Mouse (Mus musculus) adrenal gland, postnatal 10 days (tissue): ENCODE results near the gene Coro2b. TPM values are rescaled to one million over a fixed set of nuclear protein-coding genes. Genes with fewer than 3 reads are reported as not detected.
A peak's percentile ranks its signal among the peaks of the same experiment; 100 is the strongest.
"Not testable (repeated sequence)": the region's sequence is repeated elsewhere in the genome, so short reads cannot be mapped to it uniquely, and the experiment has no call there.

Experiments
- DNase-seq: peaks from one replicate; pipeline ENCODE4 v3.0.0; 2021; ENCODE audit warnings: mixed read lengths
- total RNA-seq, 2 experiments: library from RNA; stranded (reverse); gene quantifications; 2 replicates each; pipeline ENCODE4 v1.2.3; 2021

Coro2b gene
- total RNA-seq, 2 experiments from 2014 or later, result 18.1 to 22.3 TPM

DNA sequence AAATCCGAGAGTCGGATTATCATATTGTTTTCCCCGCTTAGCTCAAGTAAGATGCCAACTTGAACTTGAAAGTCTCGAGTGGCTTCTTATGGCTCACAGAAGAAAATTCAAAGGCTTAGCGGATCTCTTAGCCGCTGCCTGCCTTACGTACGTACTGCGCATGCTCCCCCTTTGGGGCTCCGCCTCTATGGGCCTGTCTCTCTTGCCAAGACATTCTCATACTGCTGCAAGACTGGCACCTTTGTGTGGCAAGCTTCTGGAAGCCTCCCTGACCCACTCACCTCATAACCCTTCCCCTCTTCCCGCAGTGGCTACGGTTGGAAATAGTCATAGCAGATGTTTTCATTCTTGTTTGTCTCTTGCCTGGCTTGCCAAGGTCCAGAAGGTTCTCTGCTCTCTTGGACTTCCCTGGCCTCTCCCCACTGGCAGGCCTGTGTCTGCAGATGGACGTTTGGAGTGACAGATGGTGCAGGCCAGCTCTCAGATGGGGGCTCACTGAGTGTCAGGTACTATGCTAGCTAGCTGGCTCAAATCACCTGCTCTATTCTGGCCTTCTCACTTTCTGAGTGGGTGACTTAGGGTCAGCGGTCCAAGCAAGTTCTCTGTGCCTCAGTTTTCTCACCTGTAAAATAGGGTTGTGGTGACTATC, 65.2 kb downstream of the Coro2b start:
- DNase-seq, result peak; percentile 59

DNA sequence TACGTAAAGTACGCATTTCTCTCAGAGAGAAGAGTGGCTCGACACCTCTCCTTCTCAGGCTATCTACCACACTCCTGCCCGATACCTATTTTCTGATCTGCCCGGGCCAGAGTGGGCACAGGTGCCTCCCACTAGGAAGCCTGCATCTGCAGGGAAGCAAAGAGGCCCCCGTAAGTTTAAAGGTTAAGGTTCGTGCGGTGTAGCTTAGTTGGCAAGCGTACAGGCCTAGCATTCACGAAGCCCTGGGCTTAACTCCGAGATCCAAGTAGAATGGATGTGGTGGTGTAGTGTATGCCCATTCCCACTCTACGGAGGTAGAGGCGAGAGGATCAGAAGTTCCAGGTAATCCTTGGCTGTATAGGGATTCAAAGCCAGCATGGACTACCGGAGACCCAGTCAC, 65.8 kb downstream of the Coro2b start:
- DNase-seq, result no peak

DNA sequence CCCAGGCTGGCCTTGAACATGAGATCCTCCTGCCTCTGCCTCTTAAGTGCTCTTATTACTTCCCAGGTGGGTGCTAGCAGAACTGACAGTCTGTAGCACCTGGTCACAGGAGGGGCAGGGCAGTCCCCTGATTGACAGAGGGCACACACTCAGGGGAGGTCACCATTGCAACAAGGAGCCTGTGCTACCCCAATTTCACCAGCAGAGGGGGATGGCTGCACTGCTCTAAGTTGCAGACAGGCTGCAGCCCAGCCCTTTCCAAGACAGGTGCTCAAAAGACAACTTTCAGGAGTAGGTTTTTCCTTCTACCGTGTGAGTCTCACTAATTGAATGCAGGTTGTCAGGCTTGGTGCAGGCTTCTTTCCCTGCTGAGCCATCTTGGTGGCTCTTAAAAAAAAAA, 66.4 kb downstream of the Coro2b start:
- DNase-seq, result peak; percentile 88

DNA sequence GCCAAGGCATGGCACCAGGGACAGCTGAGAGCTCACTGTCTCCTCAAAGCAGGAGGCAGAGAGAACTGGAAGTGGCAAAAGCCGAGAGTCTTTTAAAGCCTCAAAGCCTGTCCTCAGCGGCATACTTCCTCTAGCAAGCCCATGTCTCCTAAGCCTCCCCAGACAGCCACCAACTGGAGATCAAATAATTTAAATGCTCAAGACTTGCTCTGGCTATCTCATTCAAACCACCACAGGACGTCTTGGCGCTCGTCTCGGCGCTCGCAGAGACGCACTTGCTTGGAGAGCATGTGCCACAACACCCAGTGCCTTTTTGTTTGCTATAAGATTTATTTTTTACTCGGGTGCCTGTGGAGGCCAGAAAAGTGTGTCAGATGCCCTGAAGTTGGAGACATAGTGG, 67.1 kb downstream of the Coro2b start:
- no peak for DNase-seq

DNA sequence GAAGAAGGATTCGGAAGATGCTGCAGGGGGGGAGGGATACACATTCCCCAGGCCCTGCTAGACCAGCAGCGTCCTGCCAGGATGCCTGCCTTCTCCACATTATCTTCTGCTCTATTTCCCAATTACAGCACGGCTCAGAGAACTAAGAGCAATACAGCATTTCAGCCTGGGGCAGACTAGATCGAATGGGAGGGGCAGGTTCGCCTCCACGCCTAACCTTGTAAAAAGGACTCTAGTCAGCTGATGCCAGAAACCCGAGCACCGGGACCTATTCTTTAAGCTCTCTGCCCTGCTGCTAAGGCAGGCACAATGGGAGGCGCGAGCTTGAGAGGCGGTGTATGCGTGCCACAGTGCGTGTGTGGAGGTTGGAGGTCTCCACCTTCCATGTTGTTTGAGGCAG, 67.7 kb downstream of the Coro2b start:
- DNase-seq, result no peak

DNA sequence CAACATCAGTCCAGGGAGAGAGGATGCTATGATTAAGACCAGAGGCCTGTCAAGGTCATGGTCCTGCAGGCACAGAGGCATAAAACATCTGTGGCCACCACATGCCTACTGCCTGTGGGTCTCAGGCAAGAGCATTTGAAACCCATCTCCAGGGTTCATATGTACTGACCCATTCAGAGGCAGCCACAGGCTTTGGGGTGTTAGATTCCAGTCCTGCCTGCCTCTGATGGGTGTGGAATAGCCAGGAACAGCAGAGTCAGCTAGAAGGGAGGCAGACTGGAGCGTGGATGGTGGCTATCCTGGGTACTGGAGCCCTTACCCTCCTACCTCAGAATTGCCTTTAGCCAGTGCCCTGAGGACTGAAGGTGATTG, 69.4 kb downstream of the Coro2b start:
- DNase-seq, result no peak

DNA sequence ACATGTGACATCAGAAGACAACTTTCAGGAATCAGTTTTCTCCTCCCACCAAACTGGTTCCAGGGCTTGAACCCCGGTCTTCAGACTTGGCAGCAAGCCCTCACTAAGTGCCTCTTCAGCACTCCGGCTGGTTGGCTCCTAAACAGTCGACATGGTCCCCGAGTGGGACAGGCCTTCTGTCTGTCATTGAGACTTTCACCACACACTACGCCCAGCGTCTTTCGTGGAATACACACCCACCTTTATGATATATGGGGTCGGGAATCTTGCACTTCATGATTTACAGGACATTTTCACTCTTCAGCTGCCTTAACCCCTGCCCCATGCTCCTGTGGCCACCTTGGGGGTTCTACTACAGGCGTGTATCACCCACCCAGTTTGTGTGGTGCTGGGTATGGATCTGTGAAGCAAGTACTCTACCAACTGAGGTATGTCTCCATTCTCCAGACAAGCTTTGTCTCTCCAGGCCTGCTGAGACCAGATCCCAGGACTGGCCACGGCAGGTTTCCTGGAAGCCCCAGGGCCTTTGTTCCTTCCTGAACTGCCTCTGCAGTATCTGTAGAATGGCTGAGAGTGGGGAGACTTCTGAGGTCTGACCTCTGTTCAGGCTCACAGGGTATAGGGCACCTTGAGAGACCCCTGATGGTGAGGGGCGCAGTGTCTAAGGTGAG, 70.0 kb downstream of the Coro2b start:
- no peak for DNase-seq

DNA sequence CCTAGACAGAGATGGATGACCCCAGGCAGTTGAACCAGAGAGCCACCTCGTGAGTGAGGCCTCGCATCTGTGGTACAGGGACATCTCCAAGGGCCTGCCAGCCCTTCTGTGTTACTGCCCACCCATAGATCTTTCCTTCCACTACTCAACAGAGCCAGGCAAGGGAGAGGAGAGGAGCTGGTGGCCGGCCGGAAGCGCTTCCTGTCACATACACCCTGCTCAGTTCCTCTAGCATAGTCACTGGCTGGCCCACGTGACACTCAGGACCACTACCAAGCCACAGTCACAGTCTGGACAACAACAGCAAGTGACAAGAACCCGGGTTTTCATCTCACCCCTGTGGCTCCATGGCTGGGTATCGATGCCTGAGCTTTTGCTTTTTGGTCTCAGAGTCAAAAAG, 70.8 kb downstream of the Coro2b start:
- no peak for DNase-seq

DNA sequence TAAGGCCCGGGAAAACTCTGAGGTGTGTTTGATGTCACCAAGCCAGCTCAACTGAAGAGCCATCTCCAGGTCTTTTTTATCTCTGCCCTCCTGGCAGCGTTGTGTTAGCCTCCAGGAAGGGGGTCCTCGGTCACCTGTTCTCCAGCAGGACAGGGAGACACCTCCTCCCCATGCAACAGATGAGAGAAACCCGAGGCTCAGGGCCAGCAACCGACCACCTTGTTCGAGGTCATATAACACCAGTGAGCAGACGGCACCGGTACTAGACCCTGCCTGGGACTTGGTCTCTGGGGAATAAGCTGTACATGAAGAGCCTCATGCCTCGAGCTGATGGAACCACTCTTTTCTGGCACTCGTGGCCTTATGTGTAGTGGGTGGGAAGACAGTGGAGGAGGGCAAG, 72.1 kb downstream of the Coro2b start:
- no peak for DNase-seq

DNA sequence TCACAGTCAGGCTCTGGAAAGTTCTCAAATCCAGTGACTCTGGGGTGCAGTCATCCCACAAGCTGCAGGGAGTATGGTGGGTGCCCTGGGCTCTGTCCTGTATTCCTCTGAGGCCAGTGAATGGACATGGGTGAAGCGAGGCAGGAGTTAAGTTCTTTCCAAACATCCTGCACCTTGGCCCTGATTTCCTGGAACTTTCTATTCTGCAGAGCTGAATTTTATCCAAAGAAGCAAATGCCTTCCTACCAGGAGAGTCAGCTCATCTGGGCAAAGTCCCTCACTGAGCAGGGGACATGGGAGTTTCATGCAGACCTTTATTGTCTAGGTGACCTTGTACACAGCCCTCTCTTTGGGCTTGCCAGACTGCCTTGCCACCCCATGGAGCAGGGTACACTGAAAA, 75.1 kb downstream of the Coro2b start:
- no peak for DNase-seq

DNA sequence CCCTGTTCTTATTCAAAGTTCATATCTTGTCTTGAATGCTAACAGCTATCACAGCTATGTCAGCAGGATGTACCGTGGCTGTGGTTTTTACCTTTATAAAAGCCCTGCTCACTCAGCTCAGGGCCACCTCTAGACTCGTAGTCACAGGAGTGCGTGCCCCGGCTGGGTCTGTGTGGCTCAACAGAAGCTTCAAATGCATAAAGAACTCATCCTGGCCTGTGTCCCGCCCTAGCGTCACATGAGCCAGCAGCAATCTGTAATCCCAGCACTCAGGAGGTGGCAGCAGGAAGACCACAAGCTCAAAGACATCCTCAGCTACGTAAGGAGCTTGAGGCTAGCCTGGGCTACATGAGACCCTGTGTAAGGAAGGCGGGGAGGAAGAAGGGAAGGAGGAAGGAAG, 75.7 kb downstream of the Coro2b start:
- DNase-seq, result no peak

DNA sequence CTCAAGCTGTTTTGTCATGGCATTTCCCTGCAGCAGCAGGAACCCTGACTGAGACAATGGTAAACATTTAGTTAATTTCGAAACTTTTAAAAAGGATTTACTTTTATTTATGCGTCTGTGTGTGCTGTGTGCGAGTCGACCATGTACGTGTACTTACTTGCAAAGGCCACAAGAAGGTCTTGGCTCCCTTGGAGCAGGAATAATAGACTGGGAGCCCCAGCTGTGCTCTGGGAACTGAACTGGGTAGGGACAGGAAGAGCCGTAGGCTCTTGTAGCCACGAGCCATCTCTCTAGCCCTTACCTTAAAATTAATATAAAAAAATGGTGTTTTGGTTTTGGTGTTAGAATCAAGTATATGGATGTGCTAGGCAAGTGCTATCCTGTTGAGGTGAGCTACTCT, 76.8 kb downstream of the Coro2b start:
- no peak for DNase-seq

DNA sequence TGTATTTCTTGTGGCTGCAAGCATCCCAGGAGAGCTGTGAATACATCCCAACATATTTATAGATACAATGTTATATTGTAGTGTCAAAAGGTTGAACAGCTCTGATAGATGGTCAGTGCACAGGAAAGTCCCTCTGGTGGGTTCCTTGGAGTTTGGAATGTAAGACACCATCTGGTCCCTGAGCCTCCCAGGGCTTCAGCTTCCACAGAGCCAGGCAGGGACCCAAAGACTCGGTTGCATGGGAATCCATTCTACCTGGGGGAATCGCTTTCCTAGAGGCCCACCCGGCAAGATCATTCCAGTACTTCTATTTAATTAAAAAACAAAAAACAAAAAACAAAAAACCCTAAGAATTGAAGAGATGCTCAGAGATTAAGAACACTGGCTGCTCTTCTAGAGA, 78.4 kb downstream of the Coro2b start:
- no peak for DNase-seq

DNA sequence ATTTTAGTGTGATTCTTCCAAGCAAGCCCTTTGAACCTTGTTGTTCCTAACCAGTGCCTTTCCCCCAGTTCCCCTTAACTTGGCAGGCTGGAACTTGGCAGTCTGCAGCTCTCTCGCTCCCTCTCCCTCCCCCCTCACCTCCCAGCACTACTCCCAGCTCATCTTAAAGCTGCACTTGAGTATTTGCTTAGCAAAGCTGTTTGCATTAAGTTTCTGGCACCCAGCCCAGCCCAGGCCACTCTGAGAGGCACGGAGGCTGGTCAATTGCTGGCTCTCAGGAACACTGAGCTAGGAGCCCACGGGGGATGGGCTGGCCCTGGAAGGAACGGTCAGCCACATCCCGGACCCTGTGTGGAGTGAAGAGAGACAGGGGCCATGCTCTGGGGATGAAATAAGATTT, 80.8 kb downstream of the Coro2b start:
- peak; percentile 77 for DNase-seq

DNA sequence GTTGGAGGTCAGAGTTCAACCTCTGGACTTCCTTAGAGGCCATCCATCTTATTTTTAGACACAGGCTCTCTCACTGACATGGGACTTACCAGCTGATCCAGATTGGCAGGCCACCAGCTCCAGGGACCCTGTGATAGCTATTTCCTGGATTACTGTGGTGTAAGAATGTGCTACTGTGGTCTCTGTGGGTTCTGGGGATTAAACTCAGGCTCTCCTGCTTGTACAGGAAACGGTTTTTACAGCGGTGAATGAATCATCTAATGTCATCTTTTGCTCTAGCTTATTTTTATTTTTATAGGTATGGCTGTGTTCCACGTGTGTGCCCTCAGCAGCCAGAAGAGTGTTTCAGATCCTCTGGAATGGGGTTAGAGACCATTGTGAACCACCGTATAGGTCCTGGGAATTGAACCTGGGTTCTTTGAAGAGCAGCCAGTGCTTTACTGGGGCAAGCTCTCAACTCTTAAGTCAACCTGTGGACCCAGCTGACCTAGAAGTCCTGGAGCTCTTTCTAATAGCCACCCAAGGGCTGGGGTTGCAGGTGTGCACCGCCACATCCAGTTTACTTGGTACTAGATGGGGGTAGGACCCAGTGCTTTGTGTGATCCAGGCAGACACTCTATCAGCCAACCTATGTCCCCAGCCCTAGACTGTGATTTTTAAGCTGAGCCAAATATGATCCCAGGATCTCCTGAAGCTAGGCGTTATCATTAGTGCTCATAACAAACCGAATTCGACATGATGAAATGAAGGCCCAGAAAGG, 81.5 kb downstream of the Coro2b start:
- no peak for DNase-seq

DNA sequence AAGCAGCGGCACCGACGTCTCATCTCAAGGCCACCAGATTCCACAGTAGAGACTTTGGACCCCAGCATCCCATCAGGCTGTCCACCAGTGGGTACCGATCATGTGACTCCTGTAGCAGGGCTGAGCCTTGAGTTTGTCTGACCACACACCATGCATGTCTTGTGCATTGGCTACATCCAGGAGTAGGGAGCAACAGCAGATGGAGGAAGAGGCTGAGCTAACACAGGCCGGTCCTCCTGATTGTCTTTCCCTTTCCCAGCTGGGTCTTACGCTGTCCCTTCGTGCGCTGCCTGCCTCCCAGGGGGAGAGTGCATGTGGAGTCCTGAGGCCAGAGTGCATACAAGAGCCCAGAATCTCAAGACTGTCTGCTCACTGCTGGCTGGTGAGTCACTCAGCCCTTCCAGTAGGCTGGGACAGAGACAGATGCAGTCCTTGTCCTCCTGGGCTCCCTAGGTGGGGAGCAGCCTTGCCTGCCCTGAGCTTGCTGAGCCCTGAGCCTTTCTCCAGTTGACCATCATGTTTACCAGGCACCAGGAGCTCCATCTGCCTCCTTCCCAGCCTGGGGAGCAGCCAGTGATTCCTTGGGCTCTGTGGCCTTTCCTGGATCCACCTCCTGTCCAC, 84.4 kb downstream of the Coro2b start:
- DNase-seq, result no peak

DNA sequence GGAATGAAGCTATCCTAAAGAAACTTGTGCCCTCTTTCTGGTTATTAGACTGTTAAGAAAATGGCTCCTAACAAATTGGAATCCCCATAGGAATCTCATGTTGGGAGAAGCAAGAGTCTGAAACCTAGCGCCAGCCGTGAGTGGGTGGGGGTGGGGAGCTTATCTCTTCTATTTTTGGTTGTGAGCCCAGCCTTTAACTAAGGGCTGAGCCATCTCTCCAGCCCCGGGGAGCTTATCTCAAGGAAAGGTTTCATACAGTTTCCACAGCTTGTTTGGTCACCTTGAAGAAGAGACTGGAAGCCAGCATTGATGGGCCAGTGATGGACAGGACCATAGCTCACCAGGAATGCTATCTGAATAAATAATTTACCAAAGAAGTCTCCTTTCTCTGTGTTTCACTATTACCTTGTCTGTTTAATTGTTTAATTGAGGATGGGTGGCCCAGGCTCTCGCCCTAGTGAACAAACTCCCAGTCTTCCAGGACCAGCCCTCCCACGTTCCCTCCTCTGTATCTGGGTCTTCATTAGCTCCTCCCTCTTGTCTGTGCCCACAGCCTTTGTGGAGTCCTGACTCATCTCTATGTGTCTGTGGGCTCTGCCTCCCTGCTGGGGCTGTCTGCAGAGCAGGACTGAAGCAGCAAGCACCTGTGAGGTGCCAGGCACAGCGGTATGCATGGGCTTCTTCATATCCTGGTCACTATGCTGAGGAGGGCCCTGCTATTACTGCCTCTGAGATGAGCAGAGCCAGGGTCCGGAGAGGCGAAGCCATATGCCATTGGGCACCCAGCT, 85.1 kb downstream of the Coro2b start:
- DNase-seq, result no peak

DNA sequence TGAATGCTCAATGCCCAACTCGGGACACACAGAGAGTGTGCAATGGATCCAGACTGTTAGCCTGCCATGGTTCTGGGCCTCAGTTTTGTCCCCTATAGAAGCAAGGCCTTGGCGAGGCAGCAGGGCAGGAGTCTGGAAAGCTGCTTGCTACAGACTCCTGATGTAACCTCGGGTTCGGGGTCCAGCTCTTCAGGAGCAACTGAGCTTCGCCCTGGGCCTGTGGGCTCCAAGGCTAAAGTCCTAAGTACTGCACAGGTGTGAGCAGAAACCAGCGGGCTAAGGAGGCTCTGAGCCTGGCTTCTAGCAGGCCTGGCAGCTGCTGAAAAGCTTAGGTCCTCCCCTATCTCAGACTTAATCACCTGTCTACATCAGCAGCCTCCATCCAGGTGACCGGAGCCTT, 86.0 kb downstream of the Coro2b start:
- no peak for DNase-seq

DNA sequence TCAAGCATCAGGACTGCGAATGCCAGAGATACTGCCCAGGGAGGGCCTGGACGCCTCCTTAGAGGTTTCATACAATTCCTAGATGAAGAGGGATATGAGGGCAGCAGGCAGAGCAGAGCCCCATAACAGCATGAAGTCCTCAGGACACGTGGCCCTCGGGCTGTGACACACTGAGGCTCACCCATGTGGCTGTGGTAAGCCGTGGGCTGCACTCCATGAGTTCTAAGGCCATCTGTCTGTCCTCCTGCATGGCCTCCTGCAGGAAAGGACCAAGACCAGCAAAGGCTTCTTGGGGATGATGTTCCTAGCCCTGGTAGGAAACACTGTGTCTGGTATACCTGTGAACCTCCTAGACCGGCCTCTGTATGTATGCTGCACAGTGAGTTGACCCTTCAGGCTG, 86.5 kb downstream of the Coro2b start:
- no peak for DNase-seq

DNA sequence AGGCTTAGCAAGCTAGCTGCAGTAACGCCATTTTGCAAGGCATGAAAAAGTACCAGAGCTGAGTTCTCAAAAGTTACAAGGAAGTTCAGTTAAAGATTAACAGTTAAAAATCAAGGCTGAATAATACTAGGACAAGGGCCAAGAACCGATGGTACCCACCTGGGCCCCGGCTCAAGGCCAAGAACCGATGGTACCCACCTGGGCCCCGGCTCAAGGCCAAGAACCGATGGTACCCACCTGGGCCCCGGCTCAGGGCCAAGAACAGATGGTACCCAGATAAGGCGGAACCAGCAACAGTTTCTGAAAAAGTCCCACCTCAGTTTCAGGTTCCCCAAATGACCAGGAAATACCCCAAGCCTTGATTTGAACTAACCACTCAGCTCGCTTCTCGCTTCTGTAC, 89.5 kb downstream of the Coro2b start:
- DNase-seq, result not testable (repeated sequence)

DNA sequence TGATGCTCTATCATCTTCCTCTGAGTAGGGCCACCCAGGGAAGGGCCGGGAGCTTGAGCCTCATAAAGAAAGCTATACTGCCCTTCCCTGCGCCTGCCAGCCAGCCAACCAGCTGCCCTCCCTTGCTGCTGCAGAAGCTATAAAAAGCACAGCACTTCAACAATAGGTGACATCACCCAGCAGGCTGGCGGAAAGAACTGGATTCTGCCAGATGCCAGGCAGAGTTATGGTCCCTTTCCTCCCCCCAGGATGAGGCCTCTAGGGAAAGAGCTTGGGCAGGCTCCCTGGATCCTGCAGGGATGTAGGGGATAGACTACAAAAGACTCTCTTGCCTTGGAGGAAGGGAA, 98.1 kb downstream of the Coro2b start:
- peak; percentile 51 for DNase-seq

DNA sequence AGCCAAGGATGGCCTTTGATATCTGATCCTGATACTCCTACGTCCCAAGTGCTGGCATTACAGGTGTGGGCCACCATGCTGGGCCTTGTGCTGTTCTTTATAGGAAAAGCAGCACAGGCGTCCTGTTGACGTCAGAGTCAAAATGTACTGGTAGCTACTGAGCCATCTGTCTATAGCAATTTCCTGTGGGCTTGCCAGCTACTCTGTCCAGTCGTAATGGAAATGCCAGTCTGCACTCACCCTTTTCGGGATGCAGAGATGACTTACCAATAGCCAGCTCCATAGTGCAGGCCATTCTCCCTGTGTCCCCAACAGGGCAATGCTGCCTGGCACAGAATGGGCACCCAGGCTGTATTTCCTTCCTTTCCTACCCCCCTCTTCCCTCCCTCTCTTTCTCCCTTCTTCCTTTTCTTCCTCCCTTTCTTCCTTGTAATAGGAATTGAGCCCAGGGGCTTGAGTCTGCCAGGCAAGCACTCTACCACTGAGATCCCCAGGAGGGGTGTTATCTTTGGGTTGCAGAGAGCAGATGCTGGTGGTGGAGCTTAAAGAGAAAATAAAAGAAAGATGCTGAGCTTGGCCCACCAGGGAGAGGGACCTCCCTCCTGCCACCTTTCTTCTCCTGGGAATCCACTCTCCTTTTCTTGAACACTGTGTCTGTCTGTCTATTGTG, 98.6 kb downstream of the Coro2b start:
- no peak for DNase-seq
